Mouse (Mus musculus) erythroblast, embryonic 14.5 days (primary cell): ENCODE results near the gene Col18a1.

ENCODE experiments used
- GATA1 ChIP-seq: IDR thresholded peaks from 2 replicates; pipeline ENCODE4 v1.6.1; 2012; ENCODE audit warnings: low read length, inconsistent platforms, mixed read lengths
- TAL1 ChIP-seq: IDR thresholded peaks from 3 replicates; pipeline ENCODE4 v1.6.1; 2012; ENCODE audit warnings: low read length, inconsistent platforms, mixed read lengths

DNA sequence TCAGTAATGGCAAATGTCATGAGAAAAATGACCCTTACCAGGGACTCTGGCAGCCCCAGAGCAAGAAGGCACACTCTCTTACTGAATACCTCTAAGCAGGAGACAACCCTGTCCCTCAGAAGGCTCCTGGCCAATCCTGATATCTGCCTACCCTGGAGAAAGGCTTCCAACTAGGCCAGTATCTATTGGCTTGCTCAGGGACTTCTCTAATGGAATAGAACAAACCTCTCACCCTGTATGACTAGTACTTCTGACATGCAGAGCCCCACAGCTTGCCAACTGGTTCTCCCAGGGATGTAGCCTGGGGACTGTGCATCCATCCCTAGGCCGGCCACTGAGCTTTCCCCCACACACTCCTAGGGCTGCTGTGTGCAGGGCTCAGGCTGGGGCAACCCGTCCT is 67.7 kb downstream of the Col18a1 start:
- no peak for TF ChIP-seq TAL1
- TF ChIP-seq GATA1 = no peak
